Mouse (Mus musculus) kidney, embryonic 16.5 days (tissue): ENCODE data around the gene Rfxank. TPM values are rescaled to one million over a fixed set of nuclear protein-coding genes. Genes with fewer than 3 reads are reported as not detected.

Experiments used
- ATAC-seq: fragments of 200-750 bp; cut with Nextera tagmentation; 2 replicates; pipeline ENCODE4 v1.8.0; 2017; ENCODE audit warnings: moderate TSS enrichment; ENCODE audit not compliant: low FRiP score, low TSS enrichment
- H3K27ac ChIP-seq: fragments of 300-500 bp; sonication (generic); 2 replicates; pipeline ENCODE4 v1.5.1; 2014; ENCODE audit warnings: low read length
- H3K27me3 ChIP-seq: fragments of 300-500 bp; sonication (generic); 2 replicates; pipeline ENCODE4 v1.6.1; 2014; ENCODE audit warnings: low read length, control low read depth, mixed read lengths; ENCODE audit not compliant: insufficient read depth
- H3K36me3 ChIP-seq: fragments of 300-500 bp; sonication (generic); 2 replicates; pipeline ENCODE4 v1.6.1; 2014; ENCODE audit warnings: low read length, control low read depth, mixed read lengths; ENCODE audit not compliant: insufficient read depth
- H3K4me1 ChIP-seq: fragments of 300-500 bp; sonication (generic); 2 replicates; pipeline ENCODE4 v1.6.1; 2014; ENCODE audit warnings: low read length, control low read depth, mixed read lengths; ENCODE audit not compliant: insufficient read depth
- H3K4me2 ChIP-seq: fragments of 300-500 bp; sonication (generic); replicated peaks from 2 replicates; pipeline ENCODE4 v1.6.1; 2014; ENCODE audit warnings: low read depth, low read length
- H3K4me3 ChIP-seq: fragments of 300-500 bp; sonication (generic); 2 replicates; pipeline ENCODE4 v1.5.1; 2014; ENCODE audit warnings: mild to moderate bottlenecking, low read length
- H3K9ac ChIP-seq: fragments of 300-500 bp; sonication (generic); replicated peaks from 2 replicates; pipeline ENCODE4 v1.6.1; 2014; ENCODE audit warnings: low read length
- H3K9me3 ChIP-seq: fragments of 300-500 bp; sonication (generic); 2 replicates; pipeline ENCODE4 v1.6.1; 2016; ENCODE audit warnings: low read length, control low read depth
- WGBS: fragments of 180-500 bp; shearing (Covaris S2); extraction: QIAGEN DNeasy Blood & Tissue Kit; methylation state at CpG from one replicate; pipeline ENCODE4 v1.1.7; 2014; 5-methylcytosine and 5-hydroxymethylcytosine counted together
- polyA plus RNA-seq: library from polyadenylated mRNA; unstranded; fragments of >200 nt; fragmentation: Nextera tagmentation; extraction: Ambion mirVana; gene quantifications from 2 replicates; pipeline ENCODE4 v1.2.1, GENCODE M21; 2015

Gene Rfxank
- 20.4 and 21.7 TPM in 2 replicates for polyA plus RNA-seq

DNA sequence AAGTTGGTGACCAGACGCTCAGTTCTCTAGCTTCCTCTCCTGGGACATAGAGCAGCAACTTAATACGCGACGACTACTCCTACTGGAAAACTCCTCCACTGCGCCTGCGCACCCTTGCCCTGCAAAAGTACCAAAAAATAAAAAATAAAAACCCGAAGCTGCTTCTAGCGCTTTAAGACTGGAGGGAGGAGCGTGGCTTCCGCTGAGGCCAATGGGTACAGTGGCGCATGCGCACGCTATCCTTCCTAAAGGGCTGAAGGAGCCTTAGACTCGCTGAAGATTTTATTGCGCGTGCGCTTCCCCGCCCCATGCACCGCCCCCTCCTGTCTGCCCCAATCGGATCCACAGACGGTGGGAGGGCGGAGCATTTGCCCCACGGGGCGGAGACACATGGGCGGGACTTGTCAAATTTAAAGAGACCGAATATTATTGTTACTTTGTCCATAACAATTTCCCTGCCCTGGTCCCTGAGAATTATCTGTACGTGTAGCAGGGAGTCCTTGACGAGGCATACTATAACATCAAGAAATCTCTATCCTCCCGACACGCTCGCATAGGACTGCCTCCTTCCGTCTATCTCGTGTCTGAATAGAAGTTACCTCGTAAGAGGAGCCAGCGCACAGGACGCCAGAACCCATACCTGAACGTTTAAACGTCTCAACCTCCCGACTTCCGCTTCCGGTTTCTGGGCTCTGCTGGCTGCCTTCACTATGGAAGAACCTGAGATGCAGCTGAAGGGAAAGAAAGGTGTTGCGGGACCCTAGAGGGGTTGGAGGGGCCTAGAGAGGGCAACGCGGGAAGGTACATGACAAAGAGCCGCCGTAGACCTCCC is at the start of gene Rfxank, which contains the start of the genes Borcs8 and Mef2b:
Gene Rfxank (minus strand): TSS at position 129 of the 832 bp plus-strand sequence.
Gene Borcs8 (plus strand): TSS at position 474 of the 832 bp plus-strand sequence.
Gene Mef2b (plus strand): TSS at position 686 of the 832 bp plus-strand sequence.
- no peaks in the 10 kb centered on the region for H3K9me3 ChIP-seq
- peak within 1 kb of the TSS; percentile 87 for H3K27ac ChIP-seq
- H3K27me3 ChIP-seq: no peaks in the 10 kb centered on the region
- ATAC-seq: peak; percentile 97
- peaks cover 22% of the 10 kb centered on the region for H3K4me1 ChIP-seq
- peak within 1 kb of the TSS; percentile 76 for H3K9ac ChIP-seq
- WGBS: under 1% methylated on average over 46 of the region's 46 CpGs
- peak within 1 kb of the TSS; percentile 76 for H3K4me3 ChIP-seq
- peaks cover 31% of the 10 kb centered on the region for H3K36me3 ChIP-seq
- peak within 1 kb of the TSS; percentile 68 for H3K4me2 ChIP-seq

DNA sequence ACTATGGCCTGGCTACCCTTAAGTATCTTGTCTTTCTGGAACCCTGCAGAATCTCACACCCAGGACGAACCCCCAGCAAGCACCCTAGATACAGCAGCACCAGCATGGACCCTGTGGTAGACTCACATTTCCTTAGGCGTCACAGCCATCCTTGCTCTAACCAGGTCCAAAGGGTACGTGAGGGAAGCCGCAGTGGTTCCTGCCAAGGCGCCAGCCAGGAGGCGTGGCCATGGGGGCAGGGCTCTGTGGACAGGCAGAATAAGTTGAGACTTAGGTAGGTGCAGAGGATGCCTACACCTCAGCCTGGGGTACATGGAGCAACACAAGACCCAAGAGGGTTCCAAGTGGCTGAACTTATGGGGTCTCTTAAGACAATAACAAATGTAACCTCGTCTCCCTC is 49.8 kb upstream of the Rfxank start:
- Histone ChIP-seq H3K4me1 (no peaks in the 10 kb centered on the region), H3K4me3 (no peak overlapping the region), H3K27ac (no peak overlapping the region), H3K9me3 (no peaks in the 10 kb centered on the region), H3K9ac (no peak overlapping the region), H3K27me3 (no peaks in the 10 kb centered on the region), H3K36me3 (no peaks in the 10 kb centered on the region), H3K4me2 (no peak overlapping the region)
- WGBS: 76% methylated on average over 7 of the region's 7 CpGs
- peak; percentile 49; the same call in 1 of the 2 replicates for ATAC-seq

DNA sequence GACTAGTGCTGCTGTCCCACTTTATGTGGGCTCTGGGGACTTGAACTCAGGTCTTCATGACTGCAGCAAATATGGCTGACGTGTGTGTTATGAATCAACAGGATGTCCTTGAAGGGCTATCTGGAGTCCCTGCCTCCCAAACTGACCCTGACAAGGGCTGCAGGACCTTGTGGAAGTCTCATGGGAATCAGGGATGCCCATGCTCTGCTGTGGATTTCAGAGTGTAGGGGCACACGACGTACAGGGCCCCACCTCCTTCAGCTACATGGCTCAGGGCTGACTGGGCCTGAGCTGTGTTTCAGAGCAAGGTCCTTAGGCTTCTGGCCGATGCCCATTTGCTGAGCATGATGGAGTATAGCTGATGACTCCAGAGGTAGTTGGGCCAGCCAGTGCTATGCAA is 44.2 kb upstream of the Rfxank start:
- Histone ChIP-seq H3K36me3 (peaks cover 6% of the 10 kb centered on the region; the same call in 1 of the 2 replicates), H3K4me3 (no peak overlapping the region), H3K4me1 (no peaks in the 10 kb centered on the region), H3K9me3 (no peaks in the 10 kb centered on the region), H3K27ac (no peak overlapping the region), H3K4me2 (no peak overlapping the region), H3K9ac (no peak overlapping the region), H3K27me3 (no peaks in the 10 kb centered on the region)
- 85% methylated on average over 4 of the region's 4 CpGs for WGBS
- ATAC-seq: no peak

DNA sequence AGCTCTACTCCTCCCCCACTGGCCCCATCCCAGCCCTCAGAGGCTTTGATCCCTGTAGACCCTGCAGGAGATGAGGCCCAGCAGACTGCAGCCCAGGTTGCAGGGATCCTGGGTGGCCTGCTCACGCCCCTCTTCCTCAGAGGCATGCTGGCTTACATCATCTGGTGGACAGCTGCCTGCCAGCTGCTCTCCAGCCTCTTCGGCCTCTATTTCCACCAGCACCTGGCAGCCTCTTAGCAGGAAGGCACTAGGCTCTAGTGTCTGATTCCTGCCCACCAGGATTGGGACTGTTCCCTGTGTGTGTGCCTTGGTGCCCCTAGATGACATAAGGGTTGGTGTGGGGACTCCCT is 42.9 kb upstream of the Rfxank start:
- ATAC-seq: no peak
- Histone ChIP-seq H3K4me1 (no peaks in the 10 kb centered on the region), H3K36me3 (peaks cover 14% of the 10 kb centered on the region; the same call in 1 of the 2 replicates), H3K27me3 (no peaks in the 10 kb centered on the region), H3K9me3 (no peaks in the 10 kb centered on the region), H3K4me2 (no peak overlapping the region), H3K27ac (no peak overlapping the region), H3K9ac (no peak overlapping the region), H3K4me3 (no peak overlapping the region)
- 41% methylated on average over 2 of the region's 2 CpGs for WGBS

DNA sequence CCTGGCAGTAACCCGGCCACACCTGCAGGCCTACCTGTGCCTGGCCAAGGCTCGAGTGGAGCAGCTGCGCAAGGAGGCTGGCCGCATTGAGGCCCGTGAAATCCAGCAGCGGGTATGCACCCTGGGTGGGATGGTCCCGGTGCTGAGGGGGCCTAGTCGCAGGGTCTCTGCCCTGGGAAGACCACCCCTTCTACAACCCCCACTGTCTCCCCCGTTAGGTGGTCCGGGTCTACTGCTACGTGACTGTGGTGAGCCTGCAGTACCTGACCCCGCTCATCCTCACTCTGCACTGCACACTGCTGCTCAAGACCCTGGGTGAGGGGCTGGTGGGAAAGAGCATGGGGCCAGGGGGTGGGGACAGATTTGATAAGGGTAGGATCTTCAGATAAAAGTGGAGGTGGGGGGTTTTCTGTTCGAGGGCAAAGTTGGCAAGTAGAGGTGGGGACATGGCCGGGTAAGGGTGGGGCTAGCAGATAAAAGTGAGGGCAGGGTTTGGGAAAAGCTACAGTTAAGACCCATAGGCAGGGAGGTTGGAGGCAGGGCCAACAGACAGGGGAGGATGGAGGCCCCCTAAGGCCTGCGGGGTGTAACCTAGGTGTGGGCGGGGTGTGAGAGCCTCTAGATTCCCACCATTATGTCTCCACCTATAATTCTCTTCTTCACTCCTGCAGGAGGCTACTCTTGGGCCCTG is 42.4 kb upstream of the Rfxank start:
- peaks cover 19% of the 10 kb centered on the region; the same call in 1 of the 2 replicates for H3K36me3 ChIP-seq
- H3K4me3 ChIP-seq: no peak overlapping the region
- WGBS: 59% methylated on average over 16 of the region's 16 CpGs
- no peak for ATAC-seq
- no peaks in the 10 kb centered on the region for H3K4me1 ChIP-seq
- no peak overlapping the region for H3K9ac ChIP-seq
- no peaks in the 10 kb centered on the region for H3K27me3 ChIP-seq
- H3K9me3 ChIP-seq: no peaks in the 10 kb centered on the region
- H3K4me2 ChIP-seq: no peak overlapping the region
- no peak overlapping the region for H3K27ac ChIP-seq

DNA sequence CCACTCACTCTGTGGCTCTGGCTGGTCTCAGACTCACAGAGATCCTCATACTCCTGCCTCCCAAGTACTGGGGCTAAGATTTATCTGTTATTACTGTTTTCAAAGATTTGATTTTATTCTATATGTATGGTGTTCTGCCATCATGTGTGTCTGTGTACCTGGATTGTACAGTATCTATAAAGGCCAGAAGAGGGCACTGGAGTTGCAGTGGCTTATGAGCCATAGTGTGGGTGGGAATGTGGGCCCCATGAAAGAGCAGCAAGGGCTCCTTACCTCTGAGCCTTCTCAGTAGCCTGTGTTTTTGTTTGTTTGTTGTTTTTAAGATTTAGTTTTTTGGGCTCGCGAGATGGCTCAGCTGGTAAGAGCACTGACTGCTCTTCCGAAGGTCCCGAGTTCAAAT is 40.1 kb upstream of the Rfxank start:
- ATAC-seq: no peak
- 93% methylated on average over 4 of the region's 4 CpGs for WGBS
- Histone ChIP-seq H3K36me3 (peaks cover 19% of the 10 kb centered on the region; the same call in 1 of the 2 replicates), H3K9me3 (no peaks in the 10 kb centered on the region), H3K9ac (no peak overlapping the region), H3K27ac (no peak overlapping the region), H3K27me3 (no peaks in the 10 kb centered on the region), H3K4me1 (no peaks in the 10 kb centered on the region), H3K4me3 (no peak overlapping the region), H3K4me2 (no peak overlapping the region)

DNA sequence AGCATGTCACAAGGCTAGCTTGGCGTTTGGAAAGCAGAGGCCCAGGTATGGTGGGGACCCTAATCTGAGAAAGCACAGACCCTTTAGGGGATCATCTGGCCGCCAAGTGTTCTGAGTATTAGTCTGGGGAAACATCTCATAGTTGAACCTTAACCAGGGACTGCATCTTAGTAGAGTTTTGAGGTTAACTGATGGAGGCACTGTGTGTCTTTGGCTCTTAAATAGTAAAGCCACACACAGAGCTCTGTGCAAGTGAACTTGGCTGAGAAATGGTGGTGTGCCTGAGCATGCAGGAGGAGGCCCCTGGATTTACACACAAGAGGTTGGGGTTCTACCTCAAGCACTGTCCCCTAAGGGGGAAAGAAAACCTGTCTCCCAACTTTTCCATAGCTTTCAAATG is 39.3 kb upstream of the Rfxank start:
- no peak overlapping the region for H3K9ac ChIP-seq
- no peak overlapping the region for H3K4me2 ChIP-seq
- H3K27me3 ChIP-seq: no peaks in the 10 kb centered on the region
- 0 out of 2 replicates have a peak, but pooled peaks cover 3% of the 10 kb centered on the region for H3K4me1 ChIP-seq
- ATAC-seq: no peak
- H3K4me3 ChIP-seq: no peak overlapping the region
- H3K36me3 ChIP-seq: peaks cover 19% of the 10 kb centered on the region; the same call in 1 of the 2 replicates
- no peaks in the 10 kb centered on the region for H3K9me3 ChIP-seq
- WGBS: 89% methylated on average over 2 of the region's 2 CpGs
- no peak overlapping the region for H3K27ac ChIP-seq

DNA sequence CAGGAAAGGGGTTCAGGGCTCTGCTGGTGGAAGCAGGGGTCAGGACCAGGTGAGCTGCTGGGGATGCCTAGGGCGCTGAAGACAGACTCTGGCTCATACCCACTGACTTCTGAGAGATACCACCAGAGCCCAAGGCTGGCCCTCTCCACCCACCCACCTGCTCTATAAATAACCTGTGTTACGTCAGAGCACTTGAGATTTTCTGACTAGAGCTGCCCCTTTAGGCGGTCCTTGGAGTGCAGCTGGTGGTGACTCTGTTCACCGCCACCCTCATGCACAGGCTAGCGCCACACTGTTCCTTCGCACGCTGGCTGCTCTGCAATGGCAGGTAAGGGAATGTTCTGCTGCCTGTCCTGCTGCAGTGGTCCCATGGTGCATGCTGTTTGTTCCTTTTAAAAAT is 35.1 kb upstream of the Rfxank start:
- ATAC-seq: no peak
- WGBS: 83% methylated on average over 7 of the region's 7 CpGs
- no peak overlapping the region for H3K4me3 ChIP-seq
- H3K9ac ChIP-seq: no peak overlapping the region
- no peak overlapping the region for H3K27ac ChIP-seq
- no peaks in the 10 kb centered on the region for H3K9me3 ChIP-seq
- peaks cover 12% of the 10 kb centered on the region; the same call in 1 of the 2 replicates for H3K36me3 ChIP-seq
- no peaks in the 10 kb centered on the region for H3K27me3 ChIP-seq
- H3K4me1 ChIP-seq: peaks cover 14% of the 10 kb centered on the region; the same call in 1 of the 2 replicates
- no peak overlapping the region for H3K4me2 ChIP-seq

DNA sequence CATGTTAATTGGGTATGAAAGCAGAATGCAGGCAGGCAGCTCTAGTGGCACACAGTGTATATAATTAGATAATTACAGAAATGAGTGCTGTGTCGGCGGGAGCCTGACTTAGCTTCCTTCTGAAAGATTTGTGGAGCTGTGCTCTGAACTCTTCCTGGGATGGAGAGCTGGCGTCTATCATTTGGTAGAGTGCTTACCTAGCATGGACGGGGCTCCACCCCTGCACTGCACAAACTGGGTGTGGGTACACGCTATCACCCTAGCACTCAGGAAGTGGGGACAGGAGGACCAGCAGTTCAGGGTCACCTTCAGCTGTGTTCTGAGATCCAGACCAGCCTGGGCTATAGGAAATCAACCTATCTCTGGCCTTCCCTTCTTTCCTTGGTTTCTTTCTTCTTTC is 34.4 kb upstream of the Rfxank start:
- no peak overlapping the region for H3K27ac ChIP-seq
- WGBS: 82% methylated on average over 5 of the region's 5 CpGs
- H3K9ac ChIP-seq: no peak overlapping the region
- no peak overlapping the region for H3K4me3 ChIP-seq
- no peaks in the 10 kb centered on the region for H3K27me3 ChIP-seq
- H3K36me3 ChIP-seq: peaks cover 12% of the 10 kb centered on the region; the same call in 1 of the 2 replicates
- no peaks in the 10 kb centered on the region for H3K9me3 ChIP-seq
- 0 out of 2 replicates have a peak overlapping the region, but pooled peaks have one; percentile 66 for H3K4me2 ChIP-seq
- H3K4me1 ChIP-seq: peaks cover 14% of the 10 kb centered on the region; the same call in 1 of the 2 replicates
- no peak for ATAC-seq
